Mouse (Mus musculus): ENCODE data around the gene Map1lc3b.
"Not testable (repeated sequence)": the region's sequence is repeated elsewhere in the genome, so short reads cannot be mapped to it uniquely, and the experiment has no call there.

The Map1lc3b gene

DNA sequence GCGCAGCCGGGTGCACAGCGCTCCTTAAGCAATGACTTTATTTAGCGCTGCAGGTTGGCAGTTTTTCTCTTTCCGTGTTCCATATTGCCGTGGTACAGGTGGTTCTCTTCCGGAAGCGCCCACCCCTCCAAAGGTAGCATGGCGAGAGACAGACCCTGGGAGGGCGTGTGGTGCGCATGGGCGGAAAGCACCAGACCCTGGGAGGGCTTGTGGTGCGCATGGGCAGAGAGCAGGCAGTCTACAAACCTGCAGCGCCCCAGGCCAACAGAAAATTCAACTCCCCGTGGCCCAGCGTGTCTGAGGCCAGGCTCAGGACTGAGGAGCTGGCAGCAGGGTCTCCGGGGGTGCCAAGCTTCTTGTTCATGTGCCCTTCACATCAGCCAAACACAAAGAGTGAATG, 19.4 kb upstream of the Map1lc3b start:
- ATAC-seq (ENCODE audit: insufficient number of reproducible peaks, low FRiP score, low TSS enrichment), result no peak

DNA sequence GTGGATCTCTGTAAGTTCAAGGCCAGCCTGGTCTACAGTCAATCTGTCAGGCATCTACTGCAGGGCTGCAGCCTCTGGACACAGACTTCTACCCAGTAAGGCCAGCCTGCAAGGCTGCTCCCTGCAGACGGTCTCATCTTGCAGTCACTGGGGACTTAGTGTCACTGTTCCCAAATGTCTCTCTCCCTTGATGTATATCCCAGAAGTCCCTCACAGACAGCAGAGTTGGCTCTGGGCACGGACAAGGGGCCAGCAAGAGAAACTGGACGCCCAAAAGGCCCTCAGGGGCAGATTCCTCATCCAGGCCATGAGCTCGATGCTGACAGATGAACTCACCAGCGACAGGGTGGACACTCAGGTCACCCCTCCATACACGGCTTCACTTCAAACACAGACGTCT, 18.0 kb upstream of the Map1lc3b start:
- no peak for ATAC-seq (ENCODE audit: insufficient number of reproducible peaks, low FRiP score, low TSS enrichment)

DNA sequence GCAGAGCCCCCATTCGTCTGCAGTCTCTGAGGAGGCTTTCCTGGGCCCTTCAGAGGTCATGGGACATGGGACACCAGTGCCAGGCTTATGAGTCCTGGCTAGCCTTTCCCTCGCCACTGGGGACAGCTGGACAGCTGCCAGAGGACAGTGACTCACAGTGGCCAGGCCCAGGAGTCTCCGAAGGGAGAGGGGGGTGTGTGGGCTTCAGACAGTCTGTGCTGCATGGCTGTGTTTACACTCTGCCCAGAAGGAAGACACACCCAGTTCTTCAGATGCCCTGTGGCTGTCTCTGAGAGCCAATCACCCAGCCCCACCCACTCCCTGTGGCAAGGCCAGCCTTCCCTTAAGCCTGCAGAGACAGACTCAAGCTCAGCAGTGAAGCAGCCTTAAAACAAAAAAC, 16.9 kb upstream of the Map1lc3b start:
- no peak for ATAC-seq (ENCODE audit: insufficient number of reproducible peaks, low FRiP score, low TSS enrichment)

DNA sequence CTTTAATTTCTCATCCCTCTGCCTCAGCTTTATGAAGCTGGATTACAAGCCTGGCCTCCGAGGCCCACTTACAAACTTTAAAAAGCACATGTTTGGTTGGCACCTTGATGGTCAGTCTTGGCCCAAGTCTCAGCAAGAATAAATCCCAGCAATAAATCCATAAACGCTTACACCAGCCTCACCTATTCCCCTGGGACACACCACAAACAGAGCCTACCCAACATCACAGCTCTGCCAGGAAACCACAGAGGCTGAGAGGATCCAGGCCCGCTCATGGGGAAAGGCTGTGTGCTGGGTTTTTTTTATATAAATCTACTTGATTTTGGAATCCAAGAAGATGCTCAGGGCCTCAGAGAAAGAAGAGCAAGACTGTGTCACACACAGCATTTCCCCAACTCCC, 14.5 kb upstream of the Map1lc3b start:
- ATAC-seq (ENCODE audit: insufficient number of reproducible peaks, low FRiP score, low TSS enrichment), result no peak

GRCm38 (mm10) chr8:121577751-121578675, 12.1 kb upstream of the Map1lc3b start:
- peak; percentile 36; the same call in 1 of the 2 replicates for ATAC-seq (ENCODE audit: insufficient number of reproducible peaks, low FRiP score, low TSS enrichment)

DNA sequence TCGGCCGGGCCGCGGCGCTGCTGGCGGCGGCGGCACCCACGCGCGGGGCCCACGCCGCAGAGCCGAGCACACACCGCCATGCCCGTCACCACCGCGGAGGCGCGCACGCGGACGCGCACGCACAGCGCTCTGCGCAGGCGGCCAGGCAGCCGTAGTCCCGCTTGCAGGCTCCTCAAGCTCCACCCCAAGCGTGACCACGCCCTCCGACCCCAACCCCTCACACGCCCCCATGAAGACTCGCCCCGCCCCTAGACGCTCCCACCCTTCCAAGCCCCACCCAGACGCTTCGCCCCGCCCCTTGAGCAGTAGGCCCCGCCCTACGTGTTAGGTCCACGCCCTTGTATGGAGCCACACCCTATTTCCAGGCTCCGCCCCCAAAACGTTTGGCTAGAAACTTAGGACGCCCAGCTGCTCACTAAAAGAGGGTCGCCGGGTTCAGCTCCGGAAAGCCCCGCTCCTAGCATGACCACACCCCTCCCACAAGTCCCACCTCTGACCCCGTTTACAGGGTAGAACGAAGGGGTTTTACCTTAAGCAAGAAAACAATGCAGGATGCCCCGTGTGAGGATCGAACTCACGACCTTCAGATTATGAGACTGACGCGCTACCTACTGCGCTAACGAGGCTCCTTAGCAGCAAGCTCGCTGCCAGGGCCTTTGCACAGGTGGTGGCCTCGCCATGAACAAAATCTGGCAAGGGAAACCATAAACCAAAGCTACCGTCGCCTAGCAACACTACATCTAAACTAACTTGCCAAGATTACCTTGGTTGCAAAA, 11.3 kb upstream of the Map1lc3b start, which contains the start of gene Fbxo31:
Gene Fbxo31, minus strand, starts transcription at position 131 of the 776 bp plus-strand sequence.
- peak; percentile 79 for ATAC-seq (ENCODE audit: insufficient number of reproducible peaks, low FRiP score, low TSS enrichment)

DNA sequence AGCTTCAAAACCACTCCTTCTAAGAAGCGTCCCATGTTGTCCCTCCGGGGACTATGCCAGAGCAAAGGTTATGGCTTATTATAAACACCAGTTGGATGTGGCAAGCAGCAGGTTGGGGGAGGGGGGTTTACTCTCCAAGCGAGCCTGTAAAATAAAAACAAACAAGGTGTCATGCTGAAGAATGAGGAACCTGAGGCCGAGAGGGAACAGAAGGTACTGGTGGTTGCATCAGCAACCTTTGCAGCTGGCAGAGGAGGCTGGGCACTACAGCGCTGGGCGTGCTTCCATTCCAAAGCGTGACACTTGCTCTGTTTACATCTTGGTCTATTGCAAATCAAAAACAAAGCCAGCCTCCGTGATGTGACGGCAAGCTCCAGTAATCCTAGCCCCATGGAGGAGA, 9.7 kb upstream of the Map1lc3b start:
- ATAC-seq (ENCODE audit: insufficient number of reproducible peaks, low FRiP score, low TSS enrichment), result no peak

DNA sequence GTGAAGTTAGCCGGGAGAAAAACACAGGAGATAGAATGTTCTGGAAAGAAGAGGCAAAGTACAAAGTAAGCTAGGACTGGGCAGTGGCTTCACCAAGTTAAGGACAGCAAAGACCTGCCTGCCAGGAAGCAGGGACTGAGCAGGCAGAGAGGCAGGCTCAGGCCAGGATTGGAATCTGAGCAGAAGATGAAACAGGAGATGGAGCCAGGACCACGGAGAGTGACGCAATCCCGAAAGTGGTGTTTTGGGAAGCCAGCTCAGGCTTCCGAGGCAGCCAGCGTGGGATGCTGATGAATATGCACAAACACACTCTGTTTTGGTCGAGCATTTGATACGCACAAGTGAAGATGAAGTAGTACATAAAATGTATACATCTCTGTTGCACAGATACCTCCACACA, 6.5 kb upstream of the Map1lc3b start:
- no peak for ATAC-seq (ENCODE audit: insufficient number of reproducible peaks, low FRiP score, low TSS enrichment)

DNA sequence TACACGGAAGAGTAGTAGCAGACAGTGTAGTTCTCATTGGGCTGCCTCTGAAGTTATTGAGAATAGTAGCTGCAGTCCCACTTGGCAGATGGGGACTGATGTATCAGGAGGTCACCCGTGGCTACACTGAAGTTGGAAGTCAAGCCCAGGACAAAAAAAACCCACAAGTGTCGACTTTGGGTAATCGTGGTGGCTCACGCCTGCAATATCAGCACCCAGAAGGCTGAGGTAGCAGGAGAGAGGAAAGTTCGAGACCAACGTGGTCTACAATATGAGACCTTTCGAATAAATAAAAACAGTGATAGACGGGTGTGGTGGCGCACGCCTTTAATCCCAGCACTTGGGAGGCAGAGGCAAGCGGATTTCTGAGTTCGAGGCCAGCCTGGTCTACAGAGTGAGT, 5.4 kb upstream of the Map1lc3b start:
- ATAC-seq (ENCODE audit: insufficient number of reproducible peaks, low FRiP score, low TSS enrichment), result no peak

DNA sequence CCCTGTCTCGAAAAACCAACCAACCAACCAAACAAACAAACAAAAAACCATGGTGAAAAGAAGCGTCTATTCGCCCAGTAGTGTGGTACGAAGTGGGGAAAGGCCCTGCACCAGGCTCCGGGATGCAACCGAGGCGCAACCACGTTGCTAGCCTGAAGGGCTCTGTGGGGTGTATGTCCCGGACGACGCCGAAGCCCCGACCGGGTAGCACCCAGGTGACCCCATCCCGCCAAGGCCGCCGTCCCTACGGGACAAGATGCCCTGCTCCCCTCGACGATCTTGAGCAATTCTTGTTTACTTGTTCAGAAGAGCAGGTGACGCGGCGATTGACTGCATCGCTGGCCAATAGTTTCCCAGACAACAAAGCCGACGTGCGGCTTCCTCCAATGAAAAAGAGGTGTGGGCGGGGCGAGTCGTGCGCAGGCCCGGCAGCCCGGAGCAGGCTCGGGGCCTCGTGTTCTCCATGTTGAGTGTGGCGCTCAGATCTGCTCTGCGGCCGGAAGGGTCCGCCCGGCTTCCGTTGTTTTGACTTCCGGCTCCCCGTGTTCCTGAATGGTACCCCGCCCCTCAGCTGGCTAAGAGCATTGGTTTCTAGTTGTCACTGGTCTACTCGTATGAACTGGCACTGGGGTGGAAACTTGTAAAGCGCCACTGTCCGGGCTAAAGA, 4.9 kb upstream of the Map1lc3b start:
- ATAC-seq (ENCODE audit: insufficient number of reproducible peaks, low FRiP score, low TSS enrichment), result peak; percentile 94

- ATAC-seq (ENCODE audit: insufficient number of reproducible peaks, low FRiP score, low TSS enrichment), result no peak
Measured at GRCm38 (mm10) chr8:121588750-121589149, 1.4 kb upstream of the Map1lc3b start.

GRCm38 (mm10) chr8:121589205-121589726, 895 bp upstream of the Map1lc3b start:
- no peak for ATAC-seq (ENCODE audit: insufficient number of reproducible peaks, low FRiP score, low TSS enrichment)

GRCm38 (mm10) chr8:121591178-121592066, 1.3 kb downstream of the Map1lc3b start:
- ATAC-seq (ENCODE audit: insufficient number of reproducible peaks, low FRiP score, low TSS enrichment), result no peak

- ATAC-seq (ENCODE audit: insufficient number of reproducible peaks, low FRiP score, low TSS enrichment), result no peak
Measured at GRCm38 (mm10) chr8:121593293-121593692, 3.1 kb downstream of the Map1lc3b start.

DNA sequence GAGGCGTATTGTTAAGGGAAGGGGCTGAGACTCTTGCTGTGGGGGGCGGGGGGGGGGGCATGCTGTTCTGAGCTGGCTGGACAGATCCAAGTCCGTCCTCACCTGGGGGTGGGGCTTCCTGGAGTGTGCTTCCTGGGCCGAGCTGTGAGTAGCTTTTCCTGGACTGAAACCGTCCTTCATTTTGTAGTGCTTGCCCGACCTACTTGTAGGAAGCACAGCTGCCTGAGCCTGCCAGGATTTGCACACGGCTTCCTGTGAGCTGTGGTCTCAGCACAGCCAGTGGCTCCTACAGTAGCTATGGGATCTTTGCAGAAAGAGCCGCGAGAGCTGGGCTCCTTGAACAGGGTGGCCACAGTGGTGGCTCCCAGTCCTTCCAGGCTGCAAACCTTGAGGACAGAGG, 3.8 kb downstream of the Map1lc3b start:
- no peak for ATAC-seq (ENCODE audit: insufficient number of reproducible peaks, low FRiP score, low TSS enrichment)

DNA sequence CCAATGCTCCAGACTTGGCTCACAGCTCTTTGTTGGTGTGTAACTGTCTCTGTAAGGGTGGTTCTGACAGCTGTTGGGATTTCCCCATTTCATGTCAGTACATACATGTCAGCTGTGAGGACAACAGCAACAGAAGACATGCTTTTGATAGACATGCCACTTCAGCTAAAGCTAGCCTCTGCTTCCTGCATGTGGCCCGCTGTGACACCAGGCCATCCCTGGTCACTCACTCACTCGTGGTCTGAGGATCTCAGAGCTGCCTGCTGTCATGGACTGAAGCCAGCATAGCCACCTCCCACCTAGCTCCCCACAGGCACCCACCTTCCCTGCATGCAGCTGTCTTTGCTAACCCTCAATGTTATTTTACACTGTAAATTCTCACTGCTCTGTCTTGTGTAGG, 7.3 kb downstream of the Map1lc3b start:
- ATAC-seq (ENCODE audit: insufficient number of reproducible peaks, low FRiP score, low TSS enrichment), result not testable (repeated sequence)

DNA sequence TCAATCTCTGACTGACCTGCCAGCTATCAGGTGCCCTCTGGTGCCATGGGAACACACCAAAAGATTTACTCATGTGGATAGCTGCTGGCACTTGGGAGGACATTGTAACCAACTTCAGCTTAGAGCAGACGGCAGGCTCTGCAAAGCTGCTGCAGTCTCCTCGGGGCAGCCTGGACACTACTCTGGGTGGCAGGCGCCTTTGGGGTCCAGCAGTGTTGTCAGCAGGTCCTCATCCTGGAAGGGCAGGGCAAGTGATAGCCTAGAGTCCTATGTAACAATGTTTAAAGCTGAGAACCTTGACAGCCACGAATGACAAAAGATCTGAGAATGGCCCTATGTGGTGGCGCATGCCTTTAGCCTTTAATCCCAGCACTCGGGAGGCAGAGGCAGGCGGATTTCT, 8.0 kb downstream of the Map1lc3b start:
- no peak for ATAC-seq (ENCODE audit: insufficient number of reproducible peaks, low FRiP score, low TSS enrichment)

DNA sequence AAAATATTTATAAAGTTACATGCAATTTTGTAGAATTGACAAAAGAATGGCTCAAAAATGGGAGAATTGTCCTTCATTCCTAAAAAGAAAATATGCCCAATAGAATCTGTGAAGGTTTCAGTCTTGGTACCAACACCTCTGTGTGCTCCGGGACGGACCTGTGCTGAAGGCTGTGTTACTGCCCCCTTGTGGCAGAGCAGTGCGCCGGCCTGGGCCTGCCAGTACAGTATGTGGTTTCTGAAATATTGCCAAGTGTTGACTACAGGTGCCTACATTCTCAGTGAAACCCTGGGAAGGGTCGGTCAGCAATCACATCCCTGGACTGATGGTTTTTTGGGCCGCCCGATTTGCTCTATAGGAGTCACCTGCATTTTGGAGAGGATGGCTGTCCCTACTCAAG, 8.7 kb downstream of the Map1lc3b start:
- peak; percentile 61; the same call in 1 of the 2 replicates for ATAC-seq (ENCODE audit: insufficient number of reproducible peaks, low FRiP score, low TSS enrichment)

DNA sequence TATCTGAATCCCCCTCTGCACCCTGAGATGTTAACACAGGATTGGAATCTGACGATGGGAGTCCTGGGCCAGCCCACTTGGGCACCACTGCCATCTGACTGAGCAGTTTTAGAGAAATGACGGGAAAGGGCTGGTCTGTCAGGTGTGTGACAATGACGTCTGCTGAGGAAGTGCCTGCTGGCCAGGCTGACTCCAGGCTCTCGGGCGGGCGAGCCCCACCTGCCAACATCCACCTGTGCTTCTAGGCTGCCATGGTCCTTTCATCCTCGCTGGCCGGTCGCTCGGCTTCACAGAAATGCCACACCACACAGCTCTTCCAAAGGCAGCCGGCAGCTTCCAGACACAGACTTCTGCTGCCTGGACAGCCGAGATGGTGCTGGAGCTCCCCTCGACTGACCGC, 9.7 kb downstream of the Map1lc3b start:
- no peak for ATAC-seq (ENCODE audit: insufficient number of reproducible peaks, low FRiP score, low TSS enrichment)

- no peak for ATAC-seq (ENCODE audit: insufficient number of reproducible peaks, low FRiP score, low TSS enrichment)
Measured at GRCm38 (mm10) chr8:121602411-121602810, 12.2 kb downstream of the Map1lc3b start.
